Mouse (Mus musculus) stomach, postnatal 0 days (tissue): ENCODE results near the gene Catsper3. TPM values are rescaled to one million over a fixed set of nuclear protein-coding genes. Genes with fewer than 3 reads are reported as not detected.

ENCODE experiments used
- ATAC-seq: fragments of 200-750 bp; cut with Nextera tagmentation; 2 replicates; pipeline ENCODE4 v1.8.0; 2017; ENCODE audit not compliant: low FRiP score, low TSS enrichment
- DNase-seq: peaks from one replicate; pipeline ENCODE4 v3.0.0-alpha.2; 2016; ENCODE audit warnings: low spot score
- H3K27ac ChIP-seq: fragments of 300-500 bp; sonication (generic); replicated peaks from 2 replicates; pipeline ENCODE4 v1.5.1; 2014; ENCODE audit warnings: mild to moderate bottlenecking, control low read depth
- H3K27me3 ChIP-seq: fragments of 300-500 bp; sonication (generic); 2 replicates; pipeline ENCODE4 v1.6.1; 2014; ENCODE audit warnings: low read length; ENCODE audit not compliant: control insufficient read depth, insufficient read depth
- H3K36me3 ChIP-seq: fragments of 300-500 bp; sonication (generic); 2 replicates; pipeline ENCODE4 v1.6.1; 2014; ENCODE audit warnings: low read length, mixed read lengths; ENCODE audit not compliant: control insufficient read depth, insufficient read depth
- H3K4me1 ChIP-seq: fragments of 300-500 bp; sonication (generic); replicated peaks from 2 replicates; pipeline ENCODE4 v1.6.1; 2014; ENCODE audit warnings: antibody characterized with exemption; ENCODE audit not compliant: control insufficient read depth, insufficient read depth
- H3K4me2 ChIP-seq: fragments of 300-500 bp; sonication (generic); replicated peaks from 2 replicates; pipeline ENCODE4 v1.6.1; 2014; ENCODE audit warnings: low read depth, mild to moderate bottlenecking, control low read depth, moderate library complexity
- H3K4me3 ChIP-seq: fragments of 300-500 bp; sonication (generic); 2 replicates; pipeline ENCODE4 v1.5.1; 2014; ENCODE audit warnings: low read depth, low read length, control low read depth
- H3K9ac ChIP-seq: fragments of 300-500 bp; sonication (generic); 2 replicates; pipeline ENCODE4 v1.6.1; 2014; ENCODE audit warnings: mild to moderate bottlenecking, low read length, control low read depth, mixed read lengths
- H3K9me3 ChIP-seq: fragments of 300-500 bp; sonication (generic); 2 replicates; pipeline ENCODE4 v1.6.1; 2016; ENCODE audit warnings: low read length; ENCODE audit not compliant: control insufficient read depth
- CTCF ChIP-seq: IDR thresholded peaks from 2 replicates; pipeline ENCODE4 v1.5.1; 2016; ENCODE audit warnings: antibody characterized with exemption, low read depth, mild to moderate bottlenecking, moderate library complexity
- EP300 ChIP-seq: optimal IDR thresholded peaks from 2 replicates; pipeline ENCODE3; 2016; ENCODE audit warnings: antibody characterized with exemption
- WGBS: fragments of 180-500 bp; shearing (Covaris S2); extraction: QIAGEN DNeasy Blood & Tissue Kit; methylation state at CpG from one replicate; pipeline ENCODE4 v1.1.7; 2014; 5-methylcytosine and 5-hydroxymethylcytosine counted together
- polyA plus RNA-seq: library from polyadenylated mRNA; unstranded; fragments of >200 nt; fragmentation: Nextera tagmentation; extraction: Ambion mirVana; gene quantifications from 2 replicates; pipeline ENCODE4 v1.2.1, GENCODE M21; 2015

Catsper3 gene
- polyA plus RNA-seq, 1 experiment from 2014 or later: 0.13 TPM

DNA sequence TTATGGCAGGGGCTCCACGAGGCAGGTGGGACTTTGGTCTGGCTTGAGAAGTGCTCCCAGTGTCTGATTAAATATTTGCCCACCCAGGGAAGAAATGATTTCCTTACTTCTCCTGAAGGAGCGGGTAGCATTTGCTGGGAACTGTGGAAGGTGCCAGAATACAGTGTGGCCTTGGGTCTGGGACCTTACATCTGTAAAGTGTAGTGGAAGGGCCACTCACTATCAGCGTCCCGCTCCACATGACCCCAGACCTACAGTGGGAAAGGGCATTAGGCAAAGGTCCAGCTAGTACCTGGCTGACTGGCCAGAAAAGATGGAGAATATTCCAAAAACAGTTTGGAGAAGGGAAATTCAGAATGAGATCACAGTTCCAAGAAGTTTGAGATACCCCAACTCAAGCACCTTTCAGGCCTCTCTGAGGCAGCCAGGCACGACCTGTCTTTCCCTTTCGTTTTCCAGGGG is 43.3 kb downstream of the Catsper3 start:
- Histone ChIP-seq H3K4me3 (peak overlapping the region; percentile 87), H3K9me3 (no peaks in the 10 kb centered on the region), H3K9ac (peak overlapping the region; percentile 98), H3K4me1 (peaks cover 6% of the 10 kb centered on the region; the same call in 1 of the 2 replicates), H3K36me3 (peaks cover 11% of the 10 kb centered on the region), H3K4me2 (peak overlapping the region; percentile 81), H3K27ac (peak overlapping the region; percentile 89), H3K27me3 (no peaks in the 10 kb centered on the region)
- WGBS: 12% methylated on average over 6 of the region's 6 CpGs
- ATAC-seq (no peak), DNase-seq (no peak)
- TF ChIP-seq CTCF (no peak), EP300 (no peak)

- ATAC-seq: no peak
- Histone ChIP-seq H3K9ac (peak overlapping the region; percentile 98), H3K9me3 (no peaks in the 10 kb centered on the region), H3K27ac (peak overlapping the region; percentile 89), H3K36me3 (peaks cover 11% of the 10 kb centered on the region), H3K4me3 (peak overlapping the region; percentile 87), H3K4me2 (peak overlapping the region; percentile 81), H3K27me3 (0 out of 2 replicates have a peak, but pooled peaks cover 3% of the 10 kb centered on the region), H3K4me1 (peaks cover 9% of the 10 kb centered on the region; the same call in 1 of the 2 replicates)
- no peak for DNase-seq
- TF ChIP-seq CTCF (no peak), EP300 (no peak)
- WGBS: 8% methylated on average over 50 of the region's 50 CpGs
Measured at GRCm38 (mm10) chr13:55828141-55829017, 44.0 kb downstream of the Catsper3 start.

DNA sequence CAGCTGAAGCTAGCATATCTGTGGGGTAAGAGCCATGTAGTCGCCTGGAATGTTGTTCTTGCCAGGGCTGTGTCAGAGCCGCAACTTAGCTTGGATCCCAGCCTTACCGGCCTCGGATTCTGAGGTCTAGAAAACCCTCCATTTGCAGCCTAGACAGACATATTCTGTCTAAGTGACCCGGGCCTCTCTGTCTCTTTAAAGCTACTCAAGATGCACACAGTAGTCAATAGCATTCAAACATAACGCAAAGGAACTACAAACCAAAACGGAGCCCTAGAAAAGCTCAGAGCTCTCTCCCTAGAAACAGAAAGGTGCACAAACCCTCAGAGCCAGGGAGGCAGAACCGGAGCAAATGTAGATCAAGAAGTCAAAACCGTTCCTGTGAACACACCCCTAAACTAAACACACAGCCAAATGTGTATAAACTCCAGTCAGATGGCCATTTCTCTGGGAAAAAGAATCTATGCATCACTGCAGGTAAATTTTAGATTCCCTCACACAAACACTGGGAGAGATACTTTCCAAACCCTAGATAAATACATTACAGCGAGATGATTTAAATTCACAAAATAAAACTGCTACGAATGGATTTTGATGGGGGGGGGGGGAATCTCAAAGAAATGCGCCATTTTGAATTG is 44.8 kb downstream of the Catsper3 start:
- peaks cover 9% of the 10 kb centered on the region; the same call in 1 of the 2 replicates for H3K4me1 ChIP-seq
- H3K27me3 ChIP-seq: 0 out of 2 replicates have a peak, but pooled peaks cover 3% of the 10 kb centered on the region
- ATAC-seq: no peak
- peak overlapping the region; percentile 98 for H3K9ac ChIP-seq
- no peaks in the 10 kb centered on the region for H3K9me3 ChIP-seq
- no peak for DNase-seq
- H3K4me2 ChIP-seq: peak overlapping the region; percentile 81
- peaks cover 6% of the 10 kb centered on the region for H3K36me3 ChIP-seq
- peak overlapping the region; percentile 89 for H3K27ac ChIP-seq
- TF ChIP-seq EP300: no peak
- no peak for TF ChIP-seq CTCF
- H3K4me3 ChIP-seq: peak overlapping the region; percentile 87
- 6% methylated on average over 12 of the region's 12 CpGs for WGBS

- no peaks in the 10 kb centered on the region for H3K9me3 ChIP-seq
- H3K9ac ChIP-seq: peak overlapping the region; percentile 98
- H3K4me3 ChIP-seq: peak overlapping the region; percentile 87
- peak; percentile 58 for DNase-seq
- TF ChIP-seq EP300 (no peak), CTCF (0 out of 2 replicates have a peak, but pooled peaks have one; percentile 1)
- H3K27ac ChIP-seq: peak overlapping the region; percentile 98
- no peak; the same call in 1 of the 2 replicates for ATAC-seq
- H3K27me3 ChIP-seq: 0 out of 2 replicates have a peak, but pooled peaks cover 3% of the 10 kb centered on the region
- WGBS: 1% methylated on average over 48 of the region's 48 CpGs
- H3K36me3 ChIP-seq: peaks cover 6% of the 10 kb centered on the region
- H3K4me1 ChIP-seq: peaks cover 4% of the 10 kb centered on the region; the same call in 1 of the 2 replicates
- H3K4me2 ChIP-seq: peak overlapping the region; percentile 81
Measured at GRCm38 (mm10) chr13:55830081-55830832, 45.9 kb downstream of the Catsper3 start.
